Mouse (Mus musculus) WW6 (cell line): Measurements from ENCODE around the gene Gba.
"Not testable (repeated sequence)": the region's sequence is repeated elsewhere in the genome, so short reads cannot be mapped to it uniquely, and the experiment has no call there.

Source experiments
- DNase-seq: peaks from one replicate; pipeline ENCODE4 v3.0.0-alpha.2; 2013; ENCODE audit warnings: low read depth, low spot score

Gene Gba

DNA sequence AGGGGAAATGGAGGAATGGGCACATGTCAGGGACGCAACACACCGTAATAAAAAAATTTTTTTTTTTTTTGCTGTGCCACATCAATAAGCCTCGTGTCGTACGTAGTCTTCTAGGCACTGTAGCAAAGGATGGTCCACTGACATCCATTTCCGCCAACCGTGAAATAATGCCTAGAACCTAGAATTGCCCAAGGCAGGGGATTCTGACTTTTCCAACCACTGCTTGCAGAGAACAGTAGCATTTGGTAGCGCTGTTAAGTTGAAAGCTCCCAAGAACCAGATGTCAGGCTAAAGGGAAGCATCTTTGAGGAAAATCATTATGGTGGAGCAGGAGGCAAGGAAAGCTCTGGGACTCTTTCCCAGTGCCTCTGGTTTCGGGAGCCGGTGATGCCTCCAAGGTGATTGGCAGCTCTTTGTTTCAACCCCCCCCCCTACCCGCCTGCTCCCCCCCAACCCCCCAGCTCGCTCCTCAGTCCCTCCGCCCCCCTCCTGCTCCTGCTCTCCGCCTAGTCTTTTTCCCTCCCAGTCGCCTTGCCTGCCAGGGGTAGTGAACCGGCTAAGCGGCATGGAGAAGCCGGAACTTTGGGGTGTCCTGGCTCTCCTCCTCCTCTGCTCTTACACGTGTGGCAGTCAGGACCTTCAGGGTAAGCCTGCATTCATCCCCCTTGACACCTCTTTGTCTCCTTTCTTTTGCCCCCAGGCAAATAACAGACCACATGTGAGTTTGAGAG, 12.1 kb downstream of the Gba start, which contains the start of gene Thbs3:
TSS of gene Thbs3 (plus strand) at position 500 of the 731 bp plus-strand sequence.
- DNase-seq, result no peak

DNA sequence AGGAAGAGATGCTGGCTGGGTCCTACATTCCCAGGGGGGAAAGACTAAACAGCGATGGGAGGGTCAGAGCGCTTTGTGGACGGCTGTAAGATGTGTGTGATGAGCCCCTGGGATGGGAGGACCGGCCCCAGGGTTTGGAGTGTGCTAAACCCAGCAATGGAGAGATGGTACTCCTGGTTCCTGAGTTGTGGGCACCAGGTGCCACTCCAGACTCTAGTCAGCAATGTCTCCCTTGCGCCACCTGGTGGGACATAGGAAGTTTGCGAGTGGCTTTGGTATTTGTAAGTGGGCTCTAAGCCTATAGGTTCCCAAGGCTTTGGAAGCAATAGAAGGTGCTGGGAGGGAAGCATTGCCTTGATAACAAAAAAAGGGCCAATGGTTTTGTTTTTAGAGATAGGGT, 13.1 kb downstream of the Gba start:
- DNase-seq, result peak; percentile 75

DNA sequence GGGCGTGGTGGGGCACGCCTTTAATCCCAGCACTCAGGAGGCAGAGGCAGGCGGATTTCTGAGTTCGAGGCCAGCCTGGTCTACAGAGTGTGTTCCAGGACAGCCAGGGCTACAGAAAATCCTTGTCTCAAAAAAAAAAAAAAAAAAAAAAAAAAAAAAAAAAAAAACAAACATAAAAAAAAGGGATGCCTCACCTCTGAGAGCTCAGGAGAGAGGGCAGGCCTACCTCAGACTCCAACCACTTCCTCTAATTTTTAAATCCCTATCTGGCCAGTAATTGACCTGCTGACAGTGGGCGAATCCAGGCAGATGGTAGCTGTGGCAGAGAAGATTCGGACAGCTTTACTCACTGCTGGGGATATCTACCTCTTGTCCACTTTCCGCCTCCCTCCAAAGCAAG, 13.7 kb downstream of the Gba start:
- DNase-seq, result not testable (repeated sequence)

DNA sequence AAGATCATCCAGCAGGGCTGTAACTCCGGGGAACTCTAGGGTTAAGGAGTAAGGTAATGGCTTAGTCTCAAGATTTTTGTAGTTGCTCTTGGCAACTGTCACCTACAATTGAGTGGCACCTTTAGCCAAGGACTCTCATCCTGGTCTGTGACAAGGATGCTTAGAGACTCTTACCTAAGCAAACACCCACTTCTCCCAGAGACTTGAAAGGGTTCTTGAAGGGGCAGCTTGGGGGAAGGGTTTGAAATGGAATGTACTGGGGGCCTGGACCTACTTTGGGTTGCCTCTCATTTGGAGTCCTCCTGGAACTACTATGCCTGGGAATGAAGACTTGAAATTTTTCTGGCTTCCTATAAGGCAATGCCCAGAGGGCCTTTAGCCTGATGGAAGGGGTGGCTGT, 15.5 kb downstream of the Gba start:
- DNase-seq, result no peak

DNA sequence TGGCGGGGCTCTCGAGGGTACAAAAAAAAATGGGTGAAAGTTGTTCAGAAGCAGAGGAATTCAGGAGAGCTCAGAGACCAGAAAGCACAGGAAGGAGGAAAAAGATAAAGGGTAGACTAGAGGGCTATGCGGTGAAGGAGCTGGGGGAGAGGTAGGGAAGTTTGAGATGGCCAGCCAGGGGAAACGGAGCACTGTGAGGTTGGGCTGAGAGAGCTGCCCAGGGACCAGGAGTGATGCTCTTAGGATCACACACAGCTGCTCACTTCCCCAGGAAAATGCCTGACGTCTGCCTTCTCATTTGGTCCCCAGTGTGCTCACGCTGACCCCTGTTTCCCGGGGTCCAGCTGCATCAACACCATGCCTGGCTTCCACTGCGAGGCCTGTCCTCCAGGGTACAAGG, 16.8 kb downstream of the Gba start:
- no peak for DNase-seq

DNA sequence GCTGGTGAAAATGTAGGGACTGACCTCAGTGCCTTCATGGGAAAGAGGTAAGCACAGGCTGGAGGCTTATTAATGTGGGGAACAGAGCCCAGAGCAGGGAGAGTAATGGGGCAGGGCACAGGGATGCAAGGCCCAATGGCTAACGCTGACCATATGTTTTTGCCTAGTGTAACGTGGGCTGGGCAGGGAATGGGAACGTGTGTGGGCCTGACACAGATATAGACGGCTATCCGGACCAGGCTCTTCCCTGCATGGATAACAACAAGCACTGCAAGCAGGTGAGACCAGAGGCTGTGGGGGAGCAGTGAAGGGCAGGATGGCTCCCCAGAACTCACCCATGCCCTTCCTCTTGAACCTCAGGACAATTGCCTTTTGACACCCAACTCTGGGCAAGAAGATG, 18.4 kb downstream of the Gba start:
- no peak for DNase-seq

DNA sequence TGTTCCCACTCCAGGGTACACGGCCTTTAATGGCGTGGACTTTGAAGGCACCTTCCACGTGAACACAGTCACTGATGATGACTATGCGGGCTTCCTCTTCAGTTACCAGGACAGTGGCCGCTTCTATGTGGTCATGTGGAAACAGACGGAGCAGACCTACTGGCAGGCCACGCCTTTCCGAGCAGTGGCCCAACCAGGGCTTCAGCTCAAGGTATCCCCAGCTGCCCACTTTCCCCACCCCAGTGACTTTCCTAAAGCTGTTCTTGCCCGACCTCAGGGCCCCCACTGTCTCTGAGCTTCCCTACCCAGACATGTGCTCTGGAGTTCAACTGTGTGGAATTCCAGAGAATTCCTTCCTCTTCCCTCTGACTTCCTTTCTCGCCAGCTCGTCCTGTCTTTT, 22.1 kb downstream of the Gba start:
- DNase-seq, result no peak

DNA sequence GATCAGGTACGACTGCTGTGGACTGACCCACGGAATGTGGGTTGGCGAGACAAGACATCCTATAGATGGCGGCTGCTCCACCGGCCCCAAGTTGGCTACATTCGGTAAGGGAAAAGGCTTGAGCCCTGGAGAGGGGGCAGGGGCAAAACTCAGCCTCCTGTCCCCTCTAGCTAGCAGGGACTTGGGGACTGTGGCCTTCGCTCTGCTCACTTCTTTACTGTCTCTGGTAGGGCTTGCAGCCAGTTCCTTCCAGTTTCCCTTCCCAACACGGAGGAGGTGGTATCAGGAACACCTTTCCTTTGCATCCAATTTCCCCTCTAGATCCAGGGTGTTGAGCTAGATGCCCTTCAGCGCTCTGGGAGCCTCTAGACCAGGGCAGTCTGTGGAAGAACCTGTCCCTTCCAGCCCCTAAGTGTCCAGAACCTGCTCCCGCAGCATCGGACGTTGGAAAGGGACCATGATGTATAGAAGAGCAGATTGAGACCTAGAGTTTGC, 22.6 kb downstream of the Gba start:
- no peak for DNase-seq

DNA sequence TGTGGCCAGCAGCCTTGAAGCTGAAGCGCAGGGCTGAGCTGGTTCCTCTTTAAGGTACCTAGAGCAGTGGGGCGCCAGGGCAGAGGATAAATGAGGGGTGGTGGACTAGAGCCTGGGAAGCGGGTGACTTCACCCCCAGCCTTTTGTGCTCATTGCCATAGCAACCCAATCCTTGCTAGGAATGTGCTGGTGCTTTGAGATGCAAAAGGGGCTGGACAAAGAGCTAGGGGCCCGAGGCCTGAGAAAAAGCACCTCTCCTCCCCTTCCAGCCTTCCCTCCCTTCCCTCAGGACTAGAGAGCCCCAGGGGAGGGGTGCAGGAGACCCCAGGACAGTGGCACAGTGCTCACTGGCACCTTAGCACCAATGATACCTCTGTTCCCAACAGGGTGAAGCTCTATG, 23.2 kb downstream of the Gba start:
- no peak for DNase-seq

DNA sequence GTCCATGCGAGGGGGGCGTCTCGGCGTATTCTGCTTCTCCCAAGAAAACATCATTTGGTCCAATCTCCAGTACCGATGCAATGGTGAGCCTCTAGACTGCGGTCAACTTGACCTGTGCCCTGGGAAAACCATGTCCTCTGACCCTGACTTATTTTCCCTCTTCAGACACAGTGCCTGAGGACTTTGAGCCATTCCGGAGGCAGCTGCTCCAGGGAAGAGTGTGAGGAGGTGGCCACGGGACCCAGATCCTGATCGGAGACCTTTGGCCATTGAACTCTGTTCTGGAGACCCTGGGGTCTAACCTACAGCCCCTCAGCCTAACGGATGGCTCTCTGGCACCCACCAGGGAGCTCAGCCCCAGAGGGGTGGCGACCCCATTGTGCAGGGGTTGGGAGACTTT, 23.6 kb downstream of the Gba start:
- DNase-seq, result no peak

DNA sequence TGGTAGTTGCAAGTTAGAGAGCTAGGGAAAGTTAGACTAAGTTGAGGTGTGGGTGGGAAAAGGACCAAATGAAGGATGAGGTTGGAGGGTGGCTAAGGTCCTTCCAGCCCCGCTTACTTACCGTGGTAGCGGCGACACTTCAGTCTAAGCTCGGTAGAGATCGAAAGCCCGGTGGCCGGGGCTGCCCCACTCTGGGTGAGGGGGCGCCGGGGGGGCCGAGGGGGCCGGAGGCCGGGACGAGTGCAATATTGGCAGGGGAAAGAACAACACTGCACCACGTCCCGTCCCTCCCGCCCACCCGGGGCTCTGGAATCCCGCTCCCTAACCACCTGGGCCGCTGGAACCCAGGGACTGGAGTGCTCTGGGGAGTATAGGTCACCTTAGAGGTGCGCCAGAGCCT, 24.2 kb downstream of the Gba start, which contains the start of gene Mtx1:
TSS of gene Mtx1 (minus strand) at position 189 of the 400 bp plus-strand sequence.
- no peak for DNase-seq

DNA sequence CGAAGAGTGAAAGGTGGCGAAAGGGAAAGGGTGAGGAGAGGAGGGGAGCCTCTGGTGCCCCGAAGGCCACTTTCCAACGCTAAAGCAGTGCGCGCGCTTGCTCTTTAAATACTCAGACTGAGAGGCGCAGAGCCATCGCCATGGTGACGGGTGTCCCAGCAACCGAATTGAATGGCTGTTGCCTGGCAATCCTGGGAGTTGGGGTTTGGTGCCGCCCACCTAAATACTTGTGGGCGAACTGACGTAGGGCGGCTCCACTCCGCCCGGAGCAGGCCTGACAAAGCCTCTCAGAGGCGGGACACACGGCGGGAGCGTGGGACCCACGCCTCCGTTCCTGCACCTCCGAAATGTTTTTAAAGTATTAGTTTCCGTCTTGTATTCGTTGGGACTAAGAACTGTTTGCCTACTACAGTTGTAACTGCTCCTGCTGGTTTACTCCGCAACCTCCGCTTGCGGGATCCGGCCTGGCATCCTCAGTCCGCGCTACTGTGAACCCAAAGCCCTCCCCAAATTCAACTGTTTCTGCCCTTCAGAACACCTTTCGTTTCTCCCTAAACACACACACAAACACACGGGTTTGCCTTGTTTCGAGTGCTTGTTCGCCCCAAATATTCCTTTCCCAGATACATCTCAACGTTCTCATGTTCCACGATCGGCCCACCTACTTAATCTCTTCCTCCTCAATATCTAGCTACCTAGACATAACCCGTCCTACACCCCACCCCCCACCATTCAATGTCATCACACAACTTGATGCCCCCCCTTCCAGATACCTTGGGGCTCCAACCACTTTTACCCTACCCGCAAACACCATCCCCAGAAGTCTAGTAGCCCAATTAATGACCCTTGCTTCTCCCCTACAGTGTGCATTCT, 24.8 kb downstream of the Gba start:
- DNase-seq, result no peak

DNA sequence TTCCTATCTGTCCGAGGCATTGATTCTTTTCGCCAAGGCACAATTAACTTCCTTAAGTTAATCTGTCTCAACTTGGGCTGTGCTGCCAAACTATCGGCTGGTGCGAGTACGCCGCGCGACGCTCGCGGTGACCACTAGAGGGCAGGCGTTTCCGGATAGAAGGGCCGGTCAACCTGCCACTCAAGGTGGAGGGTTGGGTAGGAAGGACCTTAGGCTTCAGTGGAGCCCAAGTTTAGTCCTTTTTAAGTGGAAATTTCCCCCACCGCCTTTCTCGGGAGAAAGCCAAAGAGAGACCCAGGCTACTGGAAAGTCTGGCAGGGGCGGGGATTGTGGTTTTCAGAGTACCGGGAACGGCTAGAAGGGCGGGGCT, 25.4 kb downstream of the Gba start:
- no peak for DNase-seq

DNA sequence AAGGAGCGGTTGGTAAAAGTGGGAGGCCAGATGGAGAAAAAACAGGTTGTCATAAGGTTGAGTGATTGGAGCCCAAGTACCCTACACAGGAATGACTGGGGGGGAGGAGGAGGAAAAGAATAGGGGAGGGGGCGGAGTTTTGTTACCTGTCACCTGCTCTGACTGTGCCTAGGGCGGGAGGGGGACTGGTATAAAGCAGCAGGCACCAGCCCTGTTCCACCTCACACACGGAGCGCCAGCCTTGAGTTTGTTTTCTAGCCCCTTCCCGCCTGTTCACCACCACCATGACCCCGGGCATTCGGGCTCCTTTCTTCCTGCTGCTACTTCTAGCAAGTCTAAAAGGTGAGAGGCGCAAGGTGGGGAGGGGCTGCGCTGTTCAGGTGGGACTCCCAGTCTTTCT, 26.1 kb downstream of the Gba start, which contains the start of gene Muc1:
TSS of gene Muc1 (plus strand) at position 222 of the 400 bp plus-strand sequence.
- no peak for DNase-seq

DNA sequence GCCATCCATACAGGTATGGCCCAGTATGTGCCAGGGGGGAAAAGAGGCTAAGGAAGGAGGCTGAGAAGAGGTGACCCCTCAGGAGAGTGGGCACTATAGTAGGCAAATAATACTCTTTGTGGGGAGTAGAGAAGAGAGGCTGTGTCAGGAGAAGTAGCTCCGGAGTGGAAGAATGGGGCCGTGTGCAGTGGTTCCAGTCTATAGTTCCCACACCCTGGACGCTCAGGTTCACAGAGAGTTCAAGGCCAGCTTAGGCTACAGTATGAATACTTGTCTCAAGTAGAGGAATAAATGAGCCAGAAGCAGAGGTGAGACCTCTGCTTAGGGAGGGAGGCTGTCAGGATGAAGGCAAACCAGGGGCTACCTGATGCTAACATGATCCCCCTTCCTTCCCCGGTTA, 26.5 kb downstream of the Gba start:
- no peak for DNase-seq

DNA sequence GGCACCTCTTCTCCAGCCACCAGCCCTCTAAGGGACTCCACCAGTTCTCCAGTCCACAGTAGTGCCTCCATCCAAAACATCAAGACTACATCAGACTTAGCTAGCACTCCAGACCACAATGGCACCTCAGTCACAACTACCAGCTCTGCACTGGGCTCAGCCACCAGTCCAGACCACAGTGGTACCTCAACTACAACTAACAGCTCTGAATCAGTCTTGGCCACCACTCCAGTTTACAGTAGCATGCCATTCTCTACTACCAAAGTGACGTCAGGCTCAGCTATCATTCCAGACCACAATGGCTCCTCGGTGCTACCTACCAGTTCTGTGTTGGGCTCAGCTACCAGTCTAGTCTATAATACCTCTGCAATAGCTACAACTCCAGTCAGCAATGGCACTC, 27.8 kb downstream of the Gba start:
- DNase-seq, result no peak

DNA sequence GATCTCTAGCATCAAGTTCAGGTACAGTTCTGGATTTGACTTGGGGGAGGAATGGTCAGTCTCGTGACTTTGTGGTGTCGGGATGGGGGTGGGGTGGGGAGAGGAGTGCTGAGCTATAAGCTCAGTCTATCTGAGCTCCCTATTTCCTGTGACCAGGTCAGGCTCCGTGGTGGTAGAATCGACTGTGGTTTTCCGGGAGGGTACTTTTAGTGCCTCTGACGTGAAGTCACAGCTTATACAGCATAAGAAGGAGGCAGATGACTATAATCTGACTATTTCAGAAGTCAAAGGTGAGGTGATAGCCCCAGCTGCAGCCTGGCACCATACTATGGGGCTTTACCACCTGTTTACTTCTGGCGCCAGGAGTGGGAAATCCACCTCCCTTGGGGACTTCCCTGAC, 28.6 kb downstream of the Gba start:
- no peak for DNase-seq

DNA sequence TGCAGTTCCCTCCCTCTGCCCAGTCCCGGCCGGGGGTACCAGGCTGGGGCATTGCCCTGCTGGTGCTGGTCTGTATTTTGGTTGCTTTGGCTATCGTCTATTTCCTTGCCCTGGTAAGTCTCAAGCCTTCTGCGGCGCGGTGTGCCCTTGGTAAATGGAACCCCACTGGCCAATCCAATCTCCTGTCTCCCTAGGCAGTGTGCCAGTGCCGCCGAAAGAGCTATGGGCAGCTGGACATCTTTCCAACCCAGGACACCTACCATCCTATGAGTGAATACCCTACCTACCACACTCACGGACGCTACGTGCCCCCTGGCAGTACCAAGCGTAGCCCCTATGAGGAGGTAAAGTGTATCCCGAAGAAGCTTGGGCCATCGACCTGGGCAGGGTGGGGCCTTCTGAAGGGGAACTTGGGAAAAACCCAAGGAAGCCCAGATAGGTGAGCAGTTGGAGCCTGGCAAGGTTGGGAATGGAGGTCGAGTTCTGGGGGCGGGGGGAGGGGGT, 29.1 kb downstream of the Gba start:
- no peak for DNase-seq

DNA sequence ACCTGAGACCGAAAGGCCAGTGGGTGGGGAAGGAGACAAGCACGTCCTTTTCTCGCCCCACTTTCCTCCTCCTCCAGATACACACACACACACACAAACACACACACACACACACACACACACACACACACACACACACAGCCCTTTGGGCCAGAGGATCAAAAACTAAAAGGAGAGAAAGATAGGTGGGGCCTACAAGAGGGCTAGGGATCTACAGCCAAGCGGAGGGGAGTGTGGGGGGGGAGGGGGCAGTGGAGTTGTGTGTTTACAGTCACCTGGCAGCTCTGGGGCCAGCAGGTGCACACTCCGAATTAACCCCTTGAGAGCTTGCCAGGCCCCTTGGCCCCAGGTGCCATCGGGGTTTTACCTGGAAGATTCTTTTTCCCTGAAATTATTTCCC, 29.9 kb downstream of the Gba start:
- DNase-seq, result no peak

DNA sequence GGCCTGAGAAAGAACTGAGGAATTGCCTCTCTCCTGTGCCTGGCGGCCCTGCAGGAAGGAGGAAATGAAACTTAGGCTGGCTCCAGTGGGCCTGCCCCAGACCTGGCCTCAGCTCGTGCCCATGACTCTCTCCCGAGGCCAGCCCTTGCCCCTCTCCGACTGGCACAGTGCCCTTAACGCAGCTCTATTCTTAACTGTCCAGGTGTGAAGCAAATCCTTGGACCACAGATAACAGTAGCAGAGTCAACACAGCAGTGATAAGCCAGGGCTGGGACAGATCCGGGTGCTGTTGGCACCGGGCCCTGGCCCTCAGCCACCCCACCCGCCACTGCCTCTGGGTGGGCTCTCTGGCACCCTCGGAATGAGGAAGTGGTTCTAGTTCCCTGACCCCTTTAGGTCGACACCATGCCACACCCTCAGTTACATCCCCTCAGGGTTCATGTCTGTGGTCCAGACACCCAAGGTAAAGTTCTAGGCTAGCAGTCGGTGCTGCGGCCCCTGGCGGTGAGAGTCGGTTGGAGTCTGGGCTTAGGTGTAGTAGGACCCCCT, 30.9 kb downstream of the Gba start:
- no peak for DNase-seq

DNA sequence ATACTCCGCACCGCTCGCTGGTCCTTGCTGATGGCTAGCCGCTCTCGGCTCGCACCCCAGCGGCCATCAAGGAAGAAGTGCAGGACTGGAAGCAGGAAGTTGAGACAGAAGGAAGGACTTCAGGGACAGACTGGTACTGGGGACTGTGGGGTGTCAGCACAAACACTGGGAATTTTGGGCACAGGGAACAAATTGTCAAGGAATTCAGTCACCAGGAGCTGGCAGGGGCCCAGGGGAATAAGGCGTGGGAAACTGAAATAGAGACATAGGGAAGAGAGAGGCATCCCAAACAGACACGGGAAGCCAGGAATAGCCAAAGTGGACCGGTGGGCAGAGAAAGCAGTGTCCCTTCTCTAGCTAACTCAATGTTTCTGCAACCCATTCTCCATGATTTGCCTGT, 33.8 kb downstream of the Gba start:
- DNase-seq, result no peak

DNA sequence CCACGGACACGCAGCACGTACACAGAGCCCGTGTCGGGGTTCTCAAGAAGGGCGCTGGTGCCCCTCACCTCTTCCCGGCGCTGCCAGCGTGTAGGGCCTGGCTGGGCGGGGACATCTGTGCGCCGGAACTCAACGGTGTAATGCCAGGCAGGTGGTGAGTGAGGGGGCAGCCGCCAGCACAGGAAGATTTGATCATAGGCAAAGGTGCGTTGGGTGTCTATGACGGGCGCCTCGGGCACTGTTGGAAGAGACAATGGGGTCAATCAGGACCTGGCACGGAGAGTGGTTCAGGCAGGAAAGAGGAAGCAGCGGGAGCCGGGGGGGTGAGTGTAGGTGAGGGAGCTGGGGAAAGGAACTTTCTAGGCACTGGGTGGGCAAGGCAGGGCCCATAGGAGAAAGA, 35.0 kb downstream of the Gba start:
- DNase-seq, result no peak
